Mouse (Mus musculus) hindbrain, postnatal 0 days (tissue): ENCODE measurements around the gene Olfr960. TPM values are rescaled to one million over a fixed set of nuclear protein-coding genes. Genes with fewer than 3 reads are reported as not detected.

Source experiments
- ATAC-seq: fragments of 200-750 bp; cut with Nextera tagmentation; 2 replicates; pipeline ENCODE4 v1.8.0; 2017; ENCODE audit warnings: mild to moderate bottlenecking, moderate TSS enrichment, moderate library complexity
- DNase-seq: peaks from one replicate; pipeline ENCODE4 v3.0.0-alpha.2; 2015; ENCODE audit warnings: low spot score
- H3K27ac ChIP-seq: fragments of 300-500 bp; sonication (generic); 2 replicates; pipeline ENCODE4 v1.5.1; 2014; ENCODE audit warnings: mild to moderate bottlenecking
- H3K27me3 ChIP-seq: fragments of 300-500 bp; sonication (generic); 2 replicates; pipeline ENCODE4 v1.6.1; 2014; ENCODE audit warnings: low read length, mixed read lengths; ENCODE audit not compliant: insufficient read depth
- H3K36me3 ChIP-seq: fragments of 300-500 bp; sonication (generic); 2 replicates; pipeline ENCODE4 v1.6.1; 2014; ENCODE audit warnings: low read length, mixed read lengths; ENCODE audit not compliant: insufficient read depth
- H3K4me1 ChIP-seq: fragments of 300-500 bp; sonication (generic); 2 replicates; pipeline ENCODE4 v1.6.1; 2014; ENCODE audit warnings: antibody characterized with exemption, low read length, mixed read lengths; ENCODE audit not compliant: insufficient read depth
- H3K4me2 ChIP-seq: fragments of 300-500 bp; sonication (generic); 2 replicates; pipeline ENCODE4 v1.6.1; 2014; ENCODE audit warnings: low read depth, mild to moderate bottlenecking, low read length, moderate library complexity, mixed read lengths
- H3K4me3 ChIP-seq: fragments of 300-500 bp; sonication (generic); 2 replicates; pipeline ENCODE4 v1.5.1; 2014; ENCODE audit warnings: low read length
- H3K9ac ChIP-seq: fragments of 300-500 bp; sonication (generic); replicated peaks from 2 replicates; pipeline ENCODE4 v1.6.1; 2014; ENCODE audit warnings: mild to moderate bottlenecking, low read length, moderate library complexity, mixed read lengths
- H3K9me3 ChIP-seq: fragments of 300-500 bp; sonication (generic); 2 replicates; pipeline ENCODE4 v1.6.1; 2016; ENCODE audit warnings: low read length, mixed read lengths
- CTCF ChIP-seq: IDR thresholded peaks from 2 replicates; pipeline ENCODE4 v1.5.1; 2016; ENCODE audit warnings: antibody characterized with exemption, control low read depth, low read depth
- WGBS: fragments of 180-500 bp; shearing (Covaris S2); extraction: QIAGEN DNeasy Blood & Tissue Kit; methylation state at CpG from one replicate; pipeline ENCODE4 v1.1.7; 2014; 5-methylcytosine and 5-hydroxymethylcytosine counted together
- polyA plus RNA-seq: library from polyadenylated mRNA; unstranded; fragments of >200 nt; fragmentation: Nextera tagmentation; extraction: Ambion mirVana; gene quantifications from 2 replicates; pipeline ENCODE4 v1.2.1, GENCODE M21; 2015
- total RNA-seq: library from RNA; depleted of rRNA; stranded (reverse); fragments of >200 nt; gene quantifications from 2 replicates; pipeline ENCODE4 v1.2.3, GENCODE M21; 2014; rRNA removed

The Olfr960 gene
- total and polyA plus RNA-seq, 2 experiments from 2014 or later: not detected

GRCm38 (mm10) chr9:39644785-39645184 is 23.6 kb downstream of the Olfr960 start, which contains the start of gene Olfr961:
Gene Olfr961 (plus strand): TSS chr9:39645085.
- ATAC-seq (no peak), DNase-seq (no peak)
- H3K4me2 ChIP-seq: no peak within 1 kb of the TSS
- H3K4me1 ChIP-seq: no peaks in the 10 kb centered on the region
- no peak within 1 kb of the TSS for H3K27ac ChIP-seq
- H3K27me3 ChIP-seq: no peaks in the 10 kb centered on the region
- H3K9me3 ChIP-seq: no peaks in the 10 kb centered on the region
- H3K36me3 ChIP-seq: no peaks in the 10 kb centered on the region
- TF ChIP-seq CTCF: no peak
- no peak within 1 kb of the TSS for H3K9ac ChIP-seq
- H3K4me3 ChIP-seq: no peak within 1 kb of the TSS

- Histone ChIP-seq H3K27me3 (no peaks in the 10 kb centered on the region), H3K9me3 (no peaks in the 10 kb centered on the region), H3K36me3 (no peaks in the 10 kb centered on the region), H3K4me1 (no peaks in the 10 kb centered on the region), H3K9ac (no peak overlapping the region), H3K27ac (no peak overlapping the region), H3K4me2 (no peak overlapping the region), H3K4me3 (no peak overlapping the region)
- ATAC-seq (no peak), DNase-seq (no peak)
- TF ChIP-seq CTCF: no peak
- 92% methylated on average over 4 of the region's 4 CpGs for WGBS
Observed at GRCm38 (mm10) chr9:39647382-39647781, 26.2 kb downstream of the Olfr960 start.

GRCm38 (mm10) chr9:39654756-39655396 is 33.7 kb downstream of the Olfr960 start:
- Histone ChIP-seq H3K4me1 (no peaks in the 10 kb centered on the region), H3K4me3 (no peak overlapping the region), H3K9ac (no peak overlapping the region), H3K9me3 (no peaks in the 10 kb centered on the region), H3K36me3 (no peaks in the 10 kb centered on the region), H3K27ac (no peak overlapping the region), H3K27me3 (no peaks in the 10 kb centered on the region), H3K4me2 (no peak overlapping the region)
- 43% methylated on average over 6 of the region's 6 CpGs for WGBS
- DNase-seq (peak; percentile 72), ATAC-seq (0 out of 2 replicates have a peak, but pooled peaks have one; percentile 53)
- no peak for TF ChIP-seq CTCF

- no peak within 1 kb of the TSS for H3K27ac ChIP-seq
- no peak within 1 kb of the TSS for H3K9ac ChIP-seq
- no peak for ATAC-seq
- H3K4me2 ChIP-seq: no peak within 1 kb of the TSS
- no peak within 1 kb of the TSS for H3K4me3 ChIP-seq
- no peaks in the 10 kb centered on the region for H3K27me3 ChIP-seq
- no peak for TF ChIP-seq CTCF
- 91% methylated on average over 1 of the region's 1 CpGs for WGBS
- H3K36me3 ChIP-seq: no peaks in the 10 kb centered on the region
- no peaks in the 10 kb centered on the region for H3K4me1 ChIP-seq
- DNase-seq: no peak
- no peaks in the 10 kb centered on the region for H3K9me3 ChIP-seq
Observed at GRCm38 (mm10) chr9:39666905-39667304, 45.7 kb downstream of the Olfr960 start, which contains the start of gene Olfr963. Gene Olfr963 (plus strand): TSS chr9:39667205.

GRCm38 (mm10) chr9:39669723-39670122 is 48.5 kb downstream of the Olfr960 start:
- no peak for DNase-seq
- WGBS: 79% methylated on average over 2 of the region's 2 CpGs
- no peak overlapping the region for H3K27ac ChIP-seq
- ATAC-seq: no peak
- no peaks in the 10 kb centered on the region for H3K4me1 ChIP-seq
- H3K9me3 ChIP-seq: no peaks in the 10 kb centered on the region
- H3K4me3 ChIP-seq: no peak overlapping the region
- no peaks in the 10 kb centered on the region for H3K27me3 ChIP-seq
- H3K9ac ChIP-seq: no peak overlapping the region
- TF ChIP-seq CTCF: no peak
- H3K36me3 ChIP-seq: no peaks in the 10 kb centered on the region
- H3K4me2 ChIP-seq: no peak overlapping the region

Other genes with a start within 250 kb of the Olfr960 start
- not detected in 2 replicates for gene Olfr951, start 234.0 kb upstream of the Olfr960 start, total RNA-seq
- gene Olfr951, start 234.0 kb upstream of the Olfr960 start, polyA plus RNA-seq: not detected in 2 replicates
- not detected in 2 replicates for gene Olfr952, start 194.2 kb upstream of the Olfr960 start, total RNA-seq
- not detected in 2 replicates for gene Olfr952, start 194.2 kb upstream of the Olfr960 start, polyA plus RNA-seq
- gene Olfr954, start 164.7 kb upstream of the Olfr960 start, total RNA-seq: not detected in 2 replicates
- not detected in 2 replicates for gene Olfr954, start 164.7 kb upstream of the Olfr960 start, polyA plus RNA-seq
- not detected in 2 replicates for gene Olfr955, start 149.4 kb upstream of the Olfr960 start, total RNA-seq
- not detected in 2 replicates for gene Olfr955, start 149.4 kb upstream of the Olfr960 start, polyA plus RNA-seq
- not detected in 2 replicates for gene Olfr44, start 127.4 kb upstream of the Olfr960 start, total RNA-seq
- gene Olfr44, start 127.4 kb upstream of the Olfr960 start, polyA plus RNA-seq: not detected in 2 replicates
- gene Olfr957, start 105.6 kb upstream of the Olfr960 start, total RNA-seq: not detected in 2 replicates
- gene Olfr957, start 105.6 kb upstream of the Olfr960 start, polyA plus RNA-seq: not detected in 2 replicates
- gene Olfr958, start 67.3 kb upstream of the Olfr960 start, total RNA-seq: not detected in 2 replicates
- not detected in 2 replicates for gene Olfr958, start 67.3 kb upstream of the Olfr960 start, polyA plus RNA-seq
- gene Olfr959, start 45.8 kb upstream of the Olfr960 start, total RNA-seq: 3.6 TPM in 1 of 2 replicates, not detected in the other
- not detected in 2 replicates for gene Olfr959, start 45.8 kb upstream of the Olfr960 start, polyA plus RNA-seq
- 234 and 241 TPM in 2 replicates for gene AW551984, start 17.0 kb upstream of the Olfr960 start, total RNA-seq
- 170 and 185 TPM in 2 replicates for gene AW551984, start 17.0 kb upstream of the Olfr960 start, polyA plus RNA-seq
- gene Olfr148, start 10.7 kb upstream of the Olfr960 start, total RNA-seq: not detected in 2 replicates
- not detected in 2 replicates for gene Olfr148, start 10.7 kb upstream of the Olfr960 start, polyA plus RNA-seq
- not detected in 2 replicates for gene Olfr961, start 23.7 kb downstream of the Olfr960 start, total RNA-seq
- not detected in 2 replicates for gene Olfr961, start 23.7 kb downstream of the Olfr960 start, polyA plus RNA-seq
- gene Olfr963, start 45.8 kb downstream of the Olfr960 start, total RNA-seq: not detected in 2 replicates
- not detected in 2 replicates for gene Olfr963, start 45.8 kb downstream of the Olfr960 start, polyA plus RNA-seq
- not detected in 2 replicates for gene Olfr149, start 85.7 kb downstream of the Olfr960 start, total RNA-seq
- gene Olfr149, start 85.7 kb downstream of the Olfr960 start, polyA plus RNA-seq: not detected in 2 replicates
- gene Olfr965, start 90.0 kb downstream of the Olfr960 start, total RNA-seq: not detected in 2 replicates
- not detected in 2 replicates for gene Olfr965, start 90.0 kb downstream of the Olfr960 start, polyA plus RNA-seq
- gene Olfr150, start 109.6 kb downstream of the Olfr960 start, total RNA-seq: not detected in 2 replicates
- not detected in 2 replicates for gene Olfr150, start 109.6 kb downstream of the Olfr960 start, polyA plus RNA-seq
- gene Olfr967, start 124.9 kb downstream of the Olfr960 start, total RNA-seq: not detected in 2 replicates
- gene Olfr967, start 124.9 kb downstream of the Olfr960 start, polyA plus RNA-seq: not detected in 2 replicates
- not detected in 2 replicates for gene Olfr968, start 161.9 kb downstream of the Olfr960 start, total RNA-seq
- gene Olfr968, start 161.9 kb downstream of the Olfr960 start, polyA plus RNA-seq: not detected in 2 replicates
- not detected in 2 replicates for gene Olfr969, start 169.6 kb downstream of the Olfr960 start, total RNA-seq
- gene Olfr969, start 169.6 kb downstream of the Olfr960 start, polyA plus RNA-seq: not detected in 2 replicates
- gene Olfr970, start 187.5 kb downstream of the Olfr960 start, total RNA-seq: not detected in 2 replicates
- gene Olfr970, start 187.5 kb downstream of the Olfr960 start, polyA plus RNA-seq: not detected in 2 replicates
- not detected in 2 replicates for gene Olfr971, start 215.5 kb downstream of the Olfr960 start, total RNA-seq
- gene Olfr971, start 215.5 kb downstream of the Olfr960 start, polyA plus RNA-seq: not detected in 2 replicates
- gene Olfr972, start 245.0 kb downstream of the Olfr960 start, total RNA-seq: not detected in 2 replicates
- gene Olfr972, start 245.0 kb downstream of the Olfr960 start, polyA plus RNA-seq: not detected in 2 replicates